Comparison of ENCODE assay signal across 22 mouse cellular contexts in genomic region chr17:64315428-64315827, GRCm38 (mm10). TPM values are rescaled to one million over a fixed set of nuclear protein-coding genes. Genes with fewer than 3 reads are reported as not detected.
DNase-seq lines count a peak whose midpoint lies in the region; ATAC-seq and TF ChIP-seq lines count a peak whose summit lies in the region.
"Had no signal": no experiment of that assay in that cellular context is flagged by ENCODE, and none has a peak within 500 bp of the region (broad histone marks: within the 10 kb centered on the region; RNA-seq: fewer than 3 reads in every experiment).

No protein-coding gene starts in this region.

- H3K79me2 ChIP-seq in MEL (ENCODE audit: control insufficient read depth, insufficient read depth, low read length, poor library complexity): no peaks in the 10 kb centered on the region

- H3K36me3 ChIP-seq in liver, embryonic 13.5 days: peaks cover 13% of the 10 kb centered on the region; the same call in 1 of the 2 replicates
- H3K36me3 ChIP-seq in MEL (ENCODE audit: control insufficient read depth in 1 of 2, insufficient read depth in 2 of 2, low read length in 2 of 2): peaks cover 0 to 8% of the 10 kb centered on the region in 2 experiments; a peak in 2 of 4 replicates
- 0 out of 2 replicates have a peak, but pooled peaks cover 3% of the 10 kb centered on the region for H3K36me3 ChIP-seq in liver, embryonic 16.5 days (ENCODE audit: control insufficient read depth, insufficient read depth)

- no peak for TF ChIP-seq CTCF in gastrocnemius, adult 2 months (IDR thresholded peaks at IDR 0.05)
- no peak for TF ChIP-seq CTCF in MEL (IDR thresholded peaks at IDR 0.05 in 2 of 3, conservative IDR thresholded peaks at IDR 0.05 in 1 of 3; ENCODE audit: control insufficient read depth in 1 of 3, insufficient read depth in 1 of 3, low read depth in 2 of 3, low read length in 3 of 3, poor library complexity in 1 of 3, severe bottlenecking in 1 of 3)

- H3K27me3 ChIP-seq in liver, embryonic 13.5 days: no peaks in the 10 kb centered on the region
- H3K27me3 ChIP-seq in MEL (ENCODE audit: control insufficient read depth in 1 of 2, insufficient read depth in 2 of 2, low read length in 2 of 2): no peaks in the 10 kb centered on the region
- H3K27me3 ChIP-seq in liver, embryonic 16.5 days (ENCODE audit: control insufficient read depth, insufficient read depth, low read depth, low read length): no peaks in the 10 kb centered on the region
- H3K27me3 ChIP-seq: embryonic facial prominence, embryonic 12.5 days; forebrain, embryonic 13.5 days; forebrain, embryonic 15.5 days; Patski had no signal

- intact Hi-C loops in gastrocnemius, adult 2 months (cut with DNase I): no loop called here

- H3K27ac ChIP-seq in gastrocnemius, adult 2 months: peak overlapping the region; percentile 72
- peak overlapping the region; percentile 29; the same call in 1 of the 2 replicates for H3K27ac ChIP-seq in liver, embryonic 13.5 days
- no peak overlapping the region for H3K27ac ChIP-seq in MEL (ENCODE audit: control insufficient read depth, low read depth, low read length)
- no peak overlapping the region for H3K27ac ChIP-seq in liver, embryonic 16.5 days (ENCODE audit: low read length)
- H3K27ac ChIP-seq: embryonic facial prominence, embryonic 10.5 days; embryonic facial prominence, embryonic 12.5 days; forebrain, embryonic 13.5 days; forebrain, embryonic 15.5 days had no signal

- DNase-seq in gastrocnemius, adult 2 months: no peak
- DNase-seq in gastrocnemius, adult 8-10 months (ENCODE audit: low spot score in 2 of 2): no peak
- no peak for DNase-seq in liver, embryonic 13.5 days
- DNase-seq in liver (no peak), MEL (ENCODE audit: low read depth, low spot score) (peak; percentile 42)
- no peak for DNase-seq in left cerebral cortex, adult 11 months (ENCODE audit: low spot score)
- DNase-seq: adrenal gland, adult 8-10 months; adrenal gland, postnatal 14 days; adrenal gland, postnatal 36 days; cerebellum, adult 11-12 months; cerebellum, adult 2 months; cerebellum, adult 9-10 months; cerebellum, postnatal 10 days; cerebellum, postnatal 25 days had no signal

- peaks cover 19% of the 10 kb centered on the region for H3K4me1 ChIP-seq in liver, embryonic 13.5 days (replicated peaks)
- peaks cover 6 to 9% of the 10 kb centered on the region in 2 experiments for H3K4me1 ChIP-seq in MEL (ENCODE audit: control insufficient read depth in 1 of 2, insufficient read depth in 2 of 2, low read length in 2 of 2)
- H3K4me1 ChIP-seq in liver, embryonic 16.5 days (ENCODE audit: control insufficient read depth, low read depth, low read length): peaks cover 6% of the 10 kb centered on the region
- H3K4me1 ChIP-seq: embryonic facial prominence, embryonic 10.5 days; embryonic facial prominence, embryonic 12.5 days; forebrain, embryonic 13.5 days; forebrain, embryonic 15.5 days had no signal

- no peak for TF ChIP-seq POLR2A in MEL (IDR thresholded peaks at IDR 0.05; ENCODE audit: control insufficient read depth in 1 of 2, insufficient read depth in 1 of 2, low read depth in 1 of 2, low read length in 2 of 2, poor library complexity in 1 of 2)

- TF ChIP-seq RAD21 in MEL (IDR thresholded peaks at IDR 0.05; ENCODE audit: low read depth, low read length): no peak

- peak; percentile 64; the same call in 1 of the 2 replicates for ATAC-seq in liver, embryonic 13.5 days (ENCODE audit: low read depth)
- peak; percentile 43; the same call in 1 of the 2 replicates for ATAC-seq in liver, embryonic 16.5 days (ENCODE audit: low read depth)
- ATAC-seq in megakaryocyte progenitor cell, adult 5-6 weeks (replicated peaks; ENCODE audit: poor library complexity): no peak
- ATAC-seq: activated CD4-positive, CD25-positive, alpha-beta regulatory T cell, adult 4 months; forebrain, embryonic 13.5 days; forebrain, embryonic 15.5 days; Patski had no signal

- no peak overlapping the region for H3K4me2 ChIP-seq in liver, embryonic 13.5 days
- no peak overlapping the region for H3K4me2 ChIP-seq in liver, embryonic 16.5 days (ENCODE audit: low read depth, low read length)
- H3K4me2 ChIP-seq: embryonic facial prominence, embryonic 12.5 days; forebrain, embryonic 13.5 days; forebrain, embryonic 15.5 days had no signal

- no peak for TF ChIP-seq EP300 in MEL (IDR thresholded peaks at IDR 0.05; ENCODE audit: low read depth in 1 of 2, low read length in 2 of 2)

- no peaks in the 10 kb centered on the region for H3K9me3 ChIP-seq in liver, embryonic 13.5 days (replicated peaks)
- H3K9me3 ChIP-seq in MEL (replicated peaks; ENCODE audit: insufficient read depth, low read length): no peaks in the 10 kb centered on the region
- H3K9me3 ChIP-seq in liver, embryonic 16.5 days (replicated peaks; ENCODE audit: control insufficient read depth, low read length): no peaks in the 10 kb centered on the region
- H3K9me3 ChIP-seq: embryonic facial prominence, embryonic 10.5 days; embryonic facial prominence, embryonic 12.5 days; forebrain, embryonic 13.5 days; forebrain, embryonic 15.5 days had no signal

- no peak overlapping the region for H3K9ac ChIP-seq in liver, embryonic 13.5 days
- no peak overlapping the region for H3K9ac ChIP-seq in MEL (ENCODE audit: control insufficient read depth, low read depth, low read length, poor library complexity, severe bottlenecking)
- no peak overlapping the region for H3K9ac ChIP-seq in liver, embryonic 16.5 days (ENCODE audit: low read depth, low read length)
- H3K9ac ChIP-seq: embryonic facial prominence, embryonic 12.5 days; forebrain, embryonic 13.5 days; forebrain, embryonic 15.5 days had no signal

- no peak overlapping the region for H3K4me3 ChIP-seq in gastrocnemius, adult 2 months
- H3K4me3 ChIP-seq in liver, embryonic 13.5 days (replicated peaks): no peak overlapping the region
- no peak overlapping the region for H3K4me3 ChIP-seq in MEL (ENCODE audit: control insufficient read depth in 1 of 2, insufficient read depth in 1 of 2, low read depth in 2 of 2, low read length in 2 of 2)
- no peak overlapping the region for H3K4me3 ChIP-seq in liver, embryonic 16.5 days (ENCODE audit: low read depth, low read length)
- H3K4me3 ChIP-seq: embryonic facial prominence, embryonic 10.5 days; embryonic facial prominence, embryonic 12.5 days; forebrain, embryonic 13.5 days; forebrain, embryonic 15.5 days had no signal

TF ChIP-seq in MEL, 35 proteins besides CTCF, POLR2A, EP300 and RAD21:
- TF ChIP-seq CHD2 (IDR thresholded peaks at IDR 0.05; ENCODE audit: low read length) (no peak), GATA1 (IDR thresholded peaks at IDR 0.05; ENCODE audit: low read depth, low read length) (0 out of 2 replicates have a peak, but pooled peaks have one; percentile 32)
TF ChIP-seq in MEL: peak in this region for 1.

RNA-seq across cellular contexts. Expression of gene Pja2, which starts 16.3 kb away (rescaled TPM):
- total RNA-seq in gastrocnemius, adult 2 months (2021): 100 to 1,000 TPM in 1 of 2 experiments, 10 to 100 TPM in 1; 95.4 to 108 TPM
- total RNA-seq in gastrocnemius, adult 8-10 months (2022): 100 to 1,000 TPM; 104 to 122 (median 111) TPM
- polyA plus RNA-seq in liver, embryonic 13.5 days (2015; fragmentation: Nextera tagmentation; extraction: Ambion mirVana): 16.7 and 20.2 TPM in 2 replicates
- total RNA-seq in MEL (2012; rRNA removed): 8.1 and 10.3 TPM in 2 replicates
- 10 to 100 TPM in 1 of 2 experiments, not detected in 1; 17.3 TPM for polyA plus RNA-seq in MEL (2012; ENCODE audit: insufficient read depth in 1 of 2, insufficient read length in 2 of 2, low read depth in 1 of 2, low replicate concordance in 2 of 2, missing spikeins in 1 of 2)
- polyA plus RNA-seq in liver, embryonic 16.5 days (2015; fragmentation: Nextera tagmentation; extraction: Ambion mirVana): 15.1 and 15.5 TPM in 2 replicates
- 22.0 and 26.7 TPM in 2 replicates for total RNA-seq in megakaryocyte progenitor cell, adult 5-6 weeks (2015)
- 22.2 and 28.5 TPM in 2 replicates for total RNA-seq in megakaryocyte progenitor cell, adult 5-6 weeks (2017)

Comparison
In these comparisons a context has a peak if more than half of its experiments do, and no peak if none do; other contexts are left out.
1. H3K27ac ChIP-seq: peak in gastrocnemius, adult 2 months (single experiment) and liver, embryonic 13.5 days (single experiment); none in MEL (single experiment) and liver, embryonic 16.5 days (single experiment).